Mouse (Mus musculus): ENCODE data around the gene Haus8. TPM values are rescaled to one million over a fixed set of nuclear protein-coding genes. Genes with fewer than 3 reads are reported as not detected.
"Not testable (repeated sequence)": the region's sequence is repeated elsewhere in the genome, so short reads cannot be mapped to it uniquely, and the experiment has no call there.

The Haus8 gene
- polyA plus RNA-seq, 1 experiment from 2014 or later = 18.6 TPM

GRCm38 (mm10) chr8:71276166-71276565 is 3.4 kb upstream of the Haus8 start:
- Histone ChIP-seq H3K27ac (ENCODE audit: low read depth) (no peak overlapping the region), H3K27me3 (ENCODE audit: insufficient read depth, low read length) (no peaks in the 10 kb centered on the region), H3K9me3 (ENCODE audit: low read length) (no peaks in the 10 kb centered on the region), H3K36me3 (replicated peaks; ENCODE audit: insufficient read depth, low read length) (0 out of 2 replicates have a peak, but pooled peaks cover 4% of the 10 kb centered on the region), H3K9ac (replicated peaks) (no peak overlapping the region), H3K4me1 (ENCODE audit: insufficient read depth) (peaks cover 28% of the 10 kb centered on the region), H3K4me3 (ENCODE audit: low read depth, low read length) (no peak overlapping the region), H3K4me2 (ENCODE audit: low read depth, low read length) (no peak overlapping the region)
- DNase-seq (no peak), ATAC-seq (no peak)
- TF ChIP-seq EP300 (IDR thresholded peaks at IDR 0.05; ENCODE audit: low read depth) = no peak
- WGBS (ENCODE audit: insufficient replicate concordance) = 87% methylated on average over 3 of the region's 3 CpGs

- no peak overlapping the region for H3K4me3 ChIP-seq (ENCODE audit: low read depth, low read length)
- no peak for DNase-seq
- 0 out of 2 replicates have a peak, but pooled peaks cover 4% of the 10 kb centered on the region for H3K36me3 ChIP-seq (replicated peaks; ENCODE audit: insufficient read depth, low read length)
- no peak overlapping the region; the same call in 1 of the 2 replicates for H3K9ac ChIP-seq (replicated peaks)
- no peak for ATAC-seq
- H3K27ac ChIP-seq (ENCODE audit: low read depth) = no peak overlapping the region
- H3K27me3 ChIP-seq (ENCODE audit: insufficient read depth, low read length) = no peaks in the 10 kb centered on the region
- H3K4me1 ChIP-seq (ENCODE audit: insufficient read depth) = peaks cover 32% of the 10 kb centered on the region
- 0 out of 2 replicates have a peak overlapping the region, but pooled peaks have one; percentile 88 for H3K4me2 ChIP-seq (ENCODE audit: low read depth, low read length)
- H3K9me3 ChIP-seq (ENCODE audit: low read length) = no peaks in the 10 kb centered on the region
- TF ChIP-seq EP300 (IDR thresholded peaks at IDR 0.05; ENCODE audit: low read depth) (no peak), CTCF (IDR thresholded peaks at IDR 0.05; ENCODE audit: low read depth) (no peak)
Observed at GRCm38 (mm10) chr8:71274478-71274877, 1.7 kb upstream of the Haus8 start.

GRCm38 (mm10) chr8:71273151-71273510 is 397 bp upstream of the Haus8 start:
- TF ChIP-seq CTCF (IDR thresholded peaks at IDR 0.05; ENCODE audit: low read depth) (no peak), EP300 (IDR thresholded peaks at IDR 0.05; ENCODE audit: low read depth) (no peak)
- Histone ChIP-seq H3K9ac (replicated peaks) (peak overlapping the region; percentile 86), H3K9me3 (ENCODE audit: low read length) (no peaks in the 10 kb centered on the region), H3K27me3 (ENCODE audit: insufficient read depth, low read length) (no peaks in the 10 kb centered on the region), H3K4me3 (ENCODE audit: low read depth, low read length) (peak overlapping the region; percentile 87), H3K27ac (ENCODE audit: low read depth) (peak overlapping the region; percentile 94), H3K36me3 (replicated peaks; ENCODE audit: insufficient read depth, low read length) (0 out of 2 replicates have a peak, but pooled peaks cover 4% of the 10 kb centered on the region), H3K4me1 (ENCODE audit: insufficient read depth) (peaks cover 32% of the 10 kb centered on the region), H3K4me2 (ENCODE audit: low read depth, low read length) (peak overlapping the region; percentile 88)
- DNase-seq (peak; percentile 65), ATAC-seq (no peak)
- 0% methylated on average over 14 of the region's 14 CpGs for WGBS (ENCODE audit: insufficient replicate concordance)

- Histone ChIP-seq H3K4me2 (ENCODE audit: low read depth, low read length) (peak overlapping the region; percentile 88), H3K9me3 (ENCODE audit: low read length) (no peaks in the 10 kb centered on the region), H3K4me1 (ENCODE audit: insufficient read depth) (peaks cover 37% of the 10 kb centered on the region), H3K36me3 (replicated peaks; ENCODE audit: insufficient read depth, low read length) (0 out of 2 replicates have a peak, but pooled peaks cover 4% of the 10 kb centered on the region), H3K27me3 (ENCODE audit: insufficient read depth, low read length) (no peaks in the 10 kb centered on the region), H3K9ac (replicated peaks) (peak overlapping the region; percentile 79), H3K4me3 (ENCODE audit: low read depth, low read length) (peak overlapping the region; percentile 87), H3K27ac (ENCODE audit: low read depth) (peak overlapping the region; percentile 85)
- no peak for ATAC-seq
- no peak for TF ChIP-seq CTCF (IDR thresholded peaks at IDR 0.05; ENCODE audit: low read depth)
- TF ChIP-seq EP300 (IDR thresholded peaks at IDR 0.05; ENCODE audit: low read depth) = no peak
- WGBS (ENCODE audit: insufficient replicate concordance) = 13% methylated on average over 5 of the region's 5 CpGs
- no peak for DNase-seq
Observed at GRCm38 (mm10) chr8:71271630-71272029, 1.1 kb downstream of the Haus8 start.

GRCm38 (mm10) chr8:71268286-71268685 is 4.4 kb downstream of the Haus8 start:
- not testable (repeated sequence) for DNase-seq; H3K9me3 ChIP-seq (ENCODE audit: low read length)
- 86% methylated on average over 6 of the region's 6 CpGs for WGBS (ENCODE audit: insufficient replicate concordance)

GRCm38 (mm10) chr8:71267690-71268089 is 5.0 kb downstream of the Haus8 start:
- no peak for ATAC-seq
- no peak for TF ChIP-seq EP300 (IDR thresholded peaks at IDR 0.05; ENCODE audit: low read depth)
- no peak for TF ChIP-seq CTCF (IDR thresholded peaks at IDR 0.05; ENCODE audit: low read depth)
- Histone ChIP-seq H3K4me3 (ENCODE audit: low read depth, low read length) (no peak overlapping the region), H3K9ac (replicated peaks) (no peak overlapping the region), H3K9me3 (ENCODE audit: low read length) (no peaks in the 10 kb centered on the region), H3K4me2 (ENCODE audit: low read depth, low read length) (no peak overlapping the region), H3K4me1 (ENCODE audit: insufficient read depth) (peaks cover 14% of the 10 kb centered on the region), H3K27ac (ENCODE audit: low read depth) (no peak overlapping the region), H3K36me3 (replicated peaks; ENCODE audit: insufficient read depth, low read length) (0 out of 2 replicates have a peak, but pooled peaks cover 3% of the 10 kb centered on the region), H3K27me3 (ENCODE audit: insufficient read depth, low read length) (no peaks in the 10 kb centered on the region)
- DNase-seq = peak; percentile 11
- 82% methylated on average over 2 of the region's 2 CpGs for WGBS (ENCODE audit: insufficient replicate concordance)

More at GRCm38 (mm10) chr8:71268286-71268685, 4.4 kb downstream of the Haus8 start:
- not testable (repeated sequence) for H3K27me3 ChIP-seq (ENCODE audit: insufficient read depth, low read length); H3K36me3 ChIP-seq (replicated peaks; ENCODE audit: insufficient read depth, low read length); H3K9ac ChIP-seq (replicated peaks); H3K27ac ChIP-seq (ENCODE audit: low read depth); H3K4me3 ChIP-seq (ENCODE audit: low read depth, low read length); H3K4me2 ChIP-seq (ENCODE audit: low read depth, low read length); ATAC-seq
- peaks cover 17% of the 10 kb centered on the region for H3K4me1 ChIP-seq (ENCODE audit: insufficient read depth)

- Histone ChIP-seq H3K9me3 (ENCODE audit: low read length) (no peaks in the 10 kb centered on the region), H3K27me3 (ENCODE audit: insufficient read depth, low read length) (no peaks in the 10 kb centered on the region), H3K4me2 (ENCODE audit: low read depth, low read length) (no peak overlapping the region), H3K27ac (ENCODE audit: low read depth) (no peak overlapping the region), H3K9ac (replicated peaks) (no peak overlapping the region), H3K36me3 (replicated peaks; ENCODE audit: insufficient read depth, low read length) (peaks cover 6% of the 10 kb centered on the region), H3K4me1 (ENCODE audit: insufficient read depth) (no peaks in the 10 kb centered on the region), H3K4me3 (ENCODE audit: low read depth, low read length) (no peak overlapping the region)
- no peak for TF ChIP-seq EP300 (IDR thresholded peaks at IDR 0.05; ENCODE audit: low read depth)
- peak; percentile 50 for TF ChIP-seq CTCF (IDR thresholded peaks at IDR 0.05; ENCODE audit: low read depth)
- DNase-seq (no peak), ATAC-seq (peak; percentile 38; the same call in 1 of the 2 replicates)
Observed at GRCm38 (mm10) chr8:71261234-71261633, 11.5 kb downstream of the Haus8 start.

Data from liver, postnatal 0 days (tissue).